Mouse (Mus musculus): ENCODE measurements around the gene Ubap1l.

GRCm38 (mm10) chr9:65408871-65409295 is 48.0 kb downstream of the Ubap1l start:
- no peak for TF ChIP-seq MAFK (IDR thresholded peaks at IDR 0.05; ENCODE audit: insufficient replicate concordance, low read length)
- TF ChIP-seq MAX (IDR thresholded peaks at IDR 0.05; ENCODE audit: low read length): no peak
- TF ChIP-seq HCFC1 (IDR thresholded peaks at IDR 0.05; ENCODE audit: low read depth, low read length): no peak
- TF ChIP-seq CTCF (conservative IDR thresholded peaks at IDR 0.05 in 1 of 2, IDR thresholded peaks at IDR 0.05 in 1 of 2; ENCODE audit: low read depth in 2 of 2, low read length in 2 of 2): no peak
- no peak for TF ChIP-seq E2F4 (IDR thresholded peaks at IDR 0.05; ENCODE audit: insufficient replicate concordance, low read depth, low read length)
- TF ChIP-seq POLR2A (IDR thresholded peaks at IDR 0.05; ENCODE audit: low read depth, low read length): no peak
- no peak for TF ChIP-seq ZKSCAN1 (IDR thresholded peaks at IDR 0.05; ENCODE audit: borderline replicate concordance, low read depth, low read length)
- no peak for TF ChIP-seq IRF4 (IDR thresholded peaks at IDR 0.05; ENCODE audit: low read depth, low read length)
- TF ChIP-seq POLR2AphosphoS2 (IDR thresholded peaks at IDR 0.05; ENCODE audit: low read depth, low read length): no peak
- no peak for TF ChIP-seq NELFE (IDR thresholded peaks at IDR 0.05; ENCODE audit: low read depth, low read length)
- TF ChIP-seq USF2 (conservative IDR thresholded peaks at IDR 0.05; ENCODE audit: low read depth, low read length): no peak
- no peak for TF ChIP-seq CHD2 (IDR thresholded peaks at IDR 0.05; ENCODE audit: low read length)
- TF ChIP-seq ZMIZ1 (IDR thresholded peaks at IDR 0.05; ENCODE audit: low read depth, low read length): no peak
- no peak for TF ChIP-seq ZC3H11A (IDR thresholded peaks at IDR 0.05; ENCODE audit: low read depth, low read length)

Data from CH12.LX (cell line).